Mouse (Mus musculus) CD4-positive helper T cell, adult 2 months (primary cell): ENCODE data around the gene Klk1b5.
"Not testable (repeated sequence)": the region's sequence is repeated elsewhere in the genome, so short reads cannot be mapped to it uniquely, and the experiment has no call there.

Experiments
- DNase-seq: peaks from one replicate; pipeline ENCODE4 v3.0.0-alpha.2; 2012; ENCODE audit warnings: low read depth, missing footprints, low spot score

Gene Klk1b5

GRCm38 (mm10) chr7:44215645-44216044 is at the start of gene Klk1b5:
Gene Klk1b5 (plus strand): TSS chr7:44215945.
- DNase-seq: no peak

GRCm38 (mm10) chr7:44179299-44180045 is 36.3 kb upstream of the Klk1b5 start:
- no peak for DNase-seq

DNA sequence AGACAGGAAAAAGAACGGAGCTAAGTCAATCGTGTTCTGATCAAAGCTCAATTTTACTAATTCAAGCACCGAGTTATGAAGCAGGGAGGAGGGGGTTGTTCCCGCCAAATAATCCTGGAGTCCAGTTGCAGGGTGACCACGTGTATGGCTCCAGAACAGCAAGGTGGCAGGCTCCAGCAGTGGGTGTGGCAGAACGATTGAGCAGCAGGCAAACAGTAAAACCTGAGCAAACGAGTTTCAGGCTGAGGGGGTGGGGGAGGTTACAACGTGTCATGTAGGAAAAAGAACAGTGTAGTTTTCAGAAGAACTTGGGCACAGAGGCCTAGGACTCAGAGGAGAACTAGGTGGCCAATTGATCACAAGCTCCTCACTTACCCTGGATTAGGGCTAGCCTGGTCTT is 29.2 kb upstream of the Klk1b5 start:
- DNase-seq: not testable (repeated sequence)

DNA sequence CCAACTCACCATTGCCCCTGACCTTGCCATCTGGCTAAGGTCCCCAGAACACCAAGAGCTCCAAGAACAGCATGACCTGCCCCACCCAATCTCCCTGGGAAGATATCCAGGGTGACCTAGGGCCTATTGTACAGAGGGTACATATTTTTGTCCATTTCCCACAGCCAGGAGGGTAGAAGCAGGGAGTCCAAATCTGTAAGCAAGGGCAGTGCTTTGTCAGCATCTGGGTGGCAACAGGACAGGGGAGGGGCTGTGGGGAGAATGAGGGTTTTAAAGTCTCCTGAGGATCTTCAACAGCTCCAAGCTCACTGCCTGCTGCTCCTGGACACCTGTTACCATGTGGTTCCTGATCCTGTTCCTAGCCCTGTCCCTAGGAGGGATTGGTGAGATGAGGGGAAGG is 27.8 kb upstream of the Klk1b5 start, which contains the start of gene Klk1b24:
TSS of gene Klk1b24 (plus strand) at position 301 of the 400 bp plus-strand sequence.
- DNase-seq: not testable (repeated sequence)

GRCm38 (mm10) chr7:44193466-44193865 is 22.3 kb upstream of the Klk1b5 start:
- DNase-seq: not testable (repeated sequence)

GRCm38 (mm10) chr7:44197891-44198290 is 17.9 kb upstream of the Klk1b5 start, which contains the start of gene Klk1b3:
Gene Klk1b3 (plus strand): TSS chr7:44198191.
- DNase-seq: no peak

GRCm38 (mm10) chr7:44207135-44207534 is 8.6 kb upstream of the Klk1b5 start, which contains the start of gene Klk1b4:
Gene Klk1b4 (plus strand): TSS chr7:44207435.
- not testable (repeated sequence) for DNase-seq

DNA sequence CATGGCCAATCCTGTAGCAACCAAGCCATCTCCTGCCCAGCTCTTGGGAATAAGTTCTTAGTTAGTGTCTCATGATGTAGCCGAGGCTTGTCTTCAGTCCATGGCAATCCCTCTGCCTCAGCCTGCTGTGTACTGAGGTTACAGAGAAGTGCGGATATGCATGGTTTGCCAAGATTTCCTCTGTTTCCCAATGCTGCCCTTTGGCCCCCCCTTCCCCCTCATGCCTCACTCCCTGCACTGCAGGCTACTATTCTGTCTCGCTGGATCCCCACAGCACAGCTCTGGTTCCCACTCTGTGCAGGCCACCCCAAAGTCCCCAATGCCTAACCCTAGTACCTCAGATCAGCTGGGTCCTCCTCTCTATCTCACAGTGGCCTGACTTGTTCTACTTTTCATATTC is 7.4 kb upstream of the Klk1b5 start:
- no peak for DNase-seq

- DNase-seq: not testable (repeated sequence)
These were observed 5.9 kb downstream of the Klk1b5 start for GRCm38 (mm10) chr7:44221601-44222000.

GRCm38 (mm10) chr7:44222335-44222734 is 6.6 kb downstream of the Klk1b5 start:
- not testable (repeated sequence) for DNase-seq

DNA sequence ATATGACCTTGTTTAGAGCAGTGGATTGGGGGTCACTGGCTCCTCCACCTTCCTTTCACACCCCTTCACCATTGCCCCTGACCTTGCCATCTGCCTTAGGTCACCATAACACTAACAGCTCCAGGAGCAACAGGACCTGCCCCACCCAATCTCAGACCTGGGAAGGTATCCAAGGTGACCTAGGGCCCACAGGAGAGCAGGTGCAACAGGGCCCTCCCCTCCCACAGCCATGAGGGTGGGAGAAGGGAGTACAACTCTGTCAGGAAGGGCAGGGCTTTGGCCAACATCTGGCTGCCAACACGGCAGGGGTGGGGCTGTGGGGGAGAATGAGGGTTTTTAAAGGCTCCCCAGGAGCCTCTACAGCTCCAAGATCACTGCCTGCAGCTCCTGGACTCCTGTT is 9.3 kb downstream of the Klk1b5 start, which contains the start of gene Klk1:
TSS of gene Klk1 (plus strand) at position 285 of the 400 bp plus-strand sequence.
- DNase-seq: no peak

- no peak for DNase-seq
These were observed 20.2 kb downstream of the Klk1b5 start, which contains the start of gene Gm36864 for GRCm38 (mm10) chr7:44235909-44236308. Gene Gm36864 (plus strand): TSS chr7:44236177.

DNA sequence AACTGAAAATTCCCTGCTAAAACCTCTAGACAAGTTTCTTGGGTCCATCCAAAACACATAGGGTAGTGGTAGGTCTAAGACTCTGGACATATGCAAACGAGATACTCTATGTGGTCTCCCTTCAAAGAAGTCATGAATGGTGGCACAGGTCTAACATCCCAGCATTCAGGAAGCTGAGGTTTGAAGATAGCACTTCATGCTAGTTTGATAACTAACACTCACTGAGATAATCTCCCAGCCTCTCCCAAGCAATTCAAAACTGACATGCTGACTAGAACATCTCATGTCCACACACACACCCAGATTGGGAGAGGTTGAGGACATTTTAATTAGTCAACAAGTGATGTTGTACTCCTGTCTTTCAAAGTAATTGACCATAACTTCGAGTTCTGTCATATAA is 24.2 kb downstream of the Klk1b5 start:
- no peak for DNase-seq

DNA sequence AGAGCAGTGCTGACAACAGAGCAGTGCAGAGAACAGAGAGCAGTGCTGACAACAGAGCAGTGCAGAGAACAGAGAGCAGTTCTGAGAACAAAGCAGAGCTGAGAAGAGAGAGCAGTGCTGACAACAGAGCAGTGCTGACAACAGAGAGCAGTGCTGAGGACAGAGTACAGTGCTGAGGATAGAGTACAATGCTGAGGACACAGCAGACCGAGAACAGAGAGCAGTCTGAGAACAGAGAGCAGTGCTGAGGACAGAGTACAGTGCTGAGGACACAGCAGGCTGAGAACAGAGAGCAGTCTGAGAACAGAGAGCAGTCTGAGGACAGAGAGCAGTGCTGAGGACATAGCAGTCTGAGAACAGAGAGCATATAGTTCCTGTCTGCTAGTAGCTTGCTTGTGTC is 25.0 kb downstream of the Klk1b5 start:
- DNase-seq: no peak

DNA sequence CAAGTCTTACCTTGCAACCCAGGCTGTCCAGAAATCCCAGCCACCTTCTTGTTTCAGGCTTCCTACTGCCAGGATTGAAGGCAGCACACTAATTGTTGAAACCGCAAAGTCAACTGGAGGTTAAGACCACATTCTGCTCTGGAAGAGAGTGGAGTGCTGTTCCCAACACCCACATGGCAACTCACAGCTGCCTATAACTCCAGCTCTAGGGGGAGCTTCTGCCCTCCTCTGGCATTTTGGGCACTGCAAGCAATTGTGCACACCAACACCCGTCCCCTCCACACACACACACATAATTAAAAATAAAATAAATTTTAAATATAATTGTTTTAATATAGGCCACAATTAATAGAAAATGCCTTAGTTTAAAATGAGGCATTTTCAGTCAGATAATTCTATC is 25.4 kb downstream of the Klk1b5 start:
- no peak for DNase-seq

GRCm38 (mm10) chr7:44244080-44244479 is 28.3 kb downstream of the Klk1b5 start:
- DNase-seq: no peak

GRCm38 (mm10) chr7:44246055-44246983 is 30.6 kb downstream of the Klk1b5 start, which contains the start of the genes 1700028J19Rik and 2410002F23Rik:
Gene 1700028J19Rik (minus strand): TSS chr7:44246695.
Gene 2410002F23Rik (plus strand): TSS chr7:44246722.
- peak; percentile 91 for DNase-seq

GRCm38 (mm10) chr7:44246984-44247470 is 31.3 kb downstream of the Klk1b5 start:
- DNase-seq: peak; percentile 81

DNA sequence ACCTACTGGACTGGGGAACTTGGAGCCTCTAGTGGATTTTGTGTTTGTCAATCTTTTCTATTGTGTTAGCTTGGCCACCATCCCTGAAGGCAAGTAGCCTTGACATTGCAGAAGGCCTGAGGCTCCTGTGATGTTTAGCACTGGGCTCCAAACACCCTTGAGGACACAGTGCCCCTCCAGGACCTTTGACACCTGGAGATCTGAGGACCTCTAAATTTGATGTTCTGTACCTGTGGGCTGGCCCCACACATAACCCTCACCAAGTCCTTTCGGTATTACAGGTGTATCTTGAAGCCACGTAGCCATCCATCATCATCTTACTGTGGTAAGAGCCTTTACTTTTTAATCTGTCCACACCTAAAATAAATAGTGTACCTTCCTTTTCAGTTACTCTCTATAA is 32.2 kb downstream of the Klk1b5 start:
- no peak for DNase-seq

- DNase-seq: no peak
These were observed 33.5 kb downstream of the Klk1b5 start for GRCm38 (mm10) chr7:44249248-44249647.

DNA sequence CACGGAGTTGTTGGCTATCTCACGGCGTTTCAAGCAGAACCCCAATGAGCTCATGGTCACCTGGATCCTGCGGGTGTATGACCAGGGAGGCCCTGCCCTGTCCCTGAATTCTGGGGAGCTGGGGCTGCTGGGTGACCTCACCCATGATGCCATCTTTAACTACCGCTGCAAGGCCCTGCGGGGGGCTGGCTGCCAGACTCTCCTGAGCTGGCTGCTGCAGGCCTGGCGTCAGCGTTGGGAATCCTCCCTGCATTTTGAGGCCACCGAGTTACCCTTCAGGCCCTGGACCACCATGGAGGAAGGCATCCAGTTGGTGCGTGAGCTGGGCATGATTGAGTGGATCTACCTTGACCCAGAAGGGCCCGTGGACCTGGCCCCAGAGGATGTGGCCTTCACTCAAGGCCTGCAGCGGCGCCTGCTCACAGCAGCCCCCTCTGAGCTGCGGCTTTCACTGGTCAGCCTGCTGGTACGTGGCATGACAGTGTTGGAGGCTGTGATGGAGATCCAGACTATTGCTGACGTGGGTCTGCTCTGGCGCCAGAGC is 35.1 kb downstream of the Klk1b5 start:
- not testable (repeated sequence) for DNase-seq
